Comparison of ENCODE assay signal across 7 mouse cellular contexts in genomic region chr8:126885554-126886485, GRCm38 (mm10). TPM values are rescaled to one million over a fixed set of nuclear protein-coding genes. Genes with fewer than 3 reads are reported as not detected.
A peak's percentile ranks its signal among the peaks of the same experiment; 100 is the strongest.
DNase-seq lines count a peak whose midpoint lies in the region; ATAC-seq and TF ChIP-seq lines count a peak whose summit lies in the region.

No protein-coding gene starts in this region.

- H3K9ac ChIP-seq in midbrain, embryonic 16.5 days (ENCODE audit: low read depth, low read length) = no peak overlapping the region
- H3K9ac ChIP-seq in heart, embryonic 12.5 days = no peak overlapping the region
- no peak overlapping the region for H3K9ac ChIP-seq in liver, embryonic 14.5 days (replicated peaks)
- no peak overlapping the region for H3K9ac ChIP-seq in stomach, postnatal 0 days (ENCODE audit: low read length)

- no peak for TF ChIP-seq EP300 in liver, embryonic 14.5 days (IDR thresholded peaks at IDR 0.05; ENCODE audit: low read depth)
- TF ChIP-seq EP300 in stomach, postnatal 0 days (optimal IDR thresholded peaks at IDR 0.05) = no peak

- no peak overlapping the region for H3K4me3 ChIP-seq in midbrain, embryonic 10.5 days
- H3K4me3 ChIP-seq in midbrain, embryonic 16.5 days (ENCODE audit: low read depth, low read length) = no peak overlapping the region
- H3K4me3 ChIP-seq in heart, embryonic 12.5 days = no peak overlapping the region
- no peak overlapping the region for H3K4me3 ChIP-seq in liver, embryonic 14.5 days (ENCODE audit: insufficient read depth in 1 of 2, low read depth in 2 of 2, low read length in 2 of 2)
- H3K4me3 ChIP-seq in stomach, postnatal 0 days (ENCODE audit: low read depth, low read length) = no peak overlapping the region

- H3K36me3 ChIP-seq in midbrain, embryonic 10.5 days = no peaks in the 10 kb centered on the region
- H3K36me3 ChIP-seq in midbrain, embryonic 16.5 days (ENCODE audit: control insufficient read depth, insufficient read depth, low read length) = no peaks in the 10 kb centered on the region
- H3K36me3 ChIP-seq in heart, embryonic 12.5 days = no peaks in the 10 kb centered on the region
- H3K36me3 ChIP-seq in liver, embryonic 14.5 days (replicated peaks; ENCODE audit: control insufficient read depth, insufficient read depth, low read depth) = no peaks in the 10 kb centered on the region
- H3K36me3 ChIP-seq in stomach, postnatal 0 days (ENCODE audit: control insufficient read depth, insufficient read depth, low read length) = no peaks in the 10 kb centered on the region

- no peaks in the 10 kb centered on the region for H3K9me3 ChIP-seq in midbrain, embryonic 10.5 days (replicated peaks)
- no peaks in the 10 kb centered on the region for H3K9me3 ChIP-seq in midbrain, embryonic 16.5 days (replicated peaks; ENCODE audit: control insufficient read depth, low read length, poor library complexity, severe bottlenecking)
- H3K9me3 ChIP-seq in heart, embryonic 12.5 days (replicated peaks) = peaks cover 3% of the 10 kb centered on the region; the same call in 1 of the 2 replicates
- H3K9me3 ChIP-seq in liver, embryonic 14.5 days (ENCODE audit: control insufficient read depth, low read length) = no peaks in the 10 kb centered on the region
- no peaks in the 10 kb centered on the region for H3K9me3 ChIP-seq in stomach, postnatal 0 days (ENCODE audit: control insufficient read depth, low read length)

- no peaks in the 10 kb centered on the region for H3K27me3 ChIP-seq in midbrain, embryonic 10.5 days (ENCODE audit: low read depth, poor library complexity, severe bottlenecking)
- no peaks in the 10 kb centered on the region for H3K27me3 ChIP-seq in midbrain, embryonic 16.5 days (ENCODE audit: control insufficient read depth, insufficient read depth, low read depth, low read length)
- no peaks in the 10 kb centered on the region for H3K27me3 ChIP-seq in heart, embryonic 12.5 days (replicated peaks)
- H3K27me3 ChIP-seq in liver, embryonic 14.5 days (ENCODE audit: control insufficient read depth, insufficient read depth, low read length) = no peaks in the 10 kb centered on the region
- no peaks in the 10 kb centered on the region for H3K27me3 ChIP-seq in stomach, postnatal 0 days (ENCODE audit: control insufficient read depth, insufficient read depth, low read length)

- no peak for DNase-seq in midbrain, embryonic 10.5 days (ENCODE audit: low spot score)
- DNase-seq in adrenal gland, postnatal 36 days = peak; percentile 55 to 65
- DNase-seq in liver, embryonic 14.5 days (ENCODE audit: low read depth in 3 of 3, low spot score in 3 of 3) = peak in 1 of 3 experiments; percentile 24
- peak; percentile 71 for DNase-seq in stomach, postnatal 0 days (ENCODE audit: low spot score)
- no peak for DNase-seq in Muller cell, postnatal 12 days (ENCODE audit: inconsistent ontology term)

- peak; percentile 68 for TF ChIP-seq CTCF in liver, embryonic 14.5 days (IDR thresholded peaks at IDR 0.05; ENCODE audit: low read depth)
- peak; percentile 73 for TF ChIP-seq CTCF in stomach, postnatal 0 days (IDR thresholded peaks at IDR 0.05; ENCODE audit: low read depth)

- H3K4me2 ChIP-seq in midbrain, embryonic 16.5 days (ENCODE audit: low read length) = no peak overlapping the region
- H3K4me2 ChIP-seq in heart, embryonic 12.5 days = no peak overlapping the region
- no peak overlapping the region for H3K4me2 ChIP-seq in liver, embryonic 14.5 days (ENCODE audit: low read depth)
- H3K4me2 ChIP-seq in stomach, postnatal 0 days (replicated peaks; ENCODE audit: low read depth) = no peak overlapping the region

- peaks cover 22% of the 10 kb centered on the region for H3K4me1 ChIP-seq in midbrain, embryonic 10.5 days
- peaks cover 10% of the 10 kb centered on the region for H3K4me1 ChIP-seq in midbrain, embryonic 16.5 days (ENCODE audit: control insufficient read depth, insufficient read depth, low read length)
- H3K4me1 ChIP-seq in heart, embryonic 12.5 days (replicated peaks) = peaks cover 54% of the 10 kb centered on the region
- H3K4me1 ChIP-seq in liver, embryonic 14.5 days (replicated peaks; ENCODE audit: control insufficient read depth in 2 of 2, insufficient read depth in 2 of 2, low read length in 1 of 2) = no peaks in the 10 kb centered on the region
- H3K4me1 ChIP-seq in stomach, postnatal 0 days (replicated peaks; ENCODE audit: control insufficient read depth, insufficient read depth) = peaks cover 5% of the 10 kb centered on the region; the same call in 1 of the 2 replicates

- 77% methylated on average over 13 of the region's 13 CpGs for WGBS in midbrain, embryonic 10.5 days
- WGBS in midbrain, embryonic 16.5 days = 80% methylated on average over 13 of the region's 13 CpGs
- 71% methylated on average over 13 of the region's 13 CpGs for WGBS in heart, embryonic 12.5 days
- 59% methylated on average over 13 of the region's 13 CpGs for WGBS in liver, embryonic 14.5 days (ENCODE audit: insufficient replicate concordance)
- 58% methylated on average over 13 of the region's 13 CpGs for WGBS in stomach, postnatal 0 days

- ATAC-seq in midbrain, embryonic 16.5 days = no peak
- no peak for ATAC-seq in heart, embryonic 12.5 days (ENCODE audit: insufficient number of reproducible peaks, low FRiP score)
- no peak for ATAC-seq in liver, embryonic 14.5 days (ENCODE audit: insufficient read depth)
- ATAC-seq in stomach, postnatal 0 days (ENCODE audit: low FRiP score, low TSS enrichment) = 0 out of 2 replicates have a peak, but pooled peaks have one; percentile 39

- H3K27ac ChIP-seq in midbrain, embryonic 10.5 days (replicated peaks) = peak overlapping the region; percentile 50; the same call in 1 of the 2 replicates
- no peak overlapping the region for H3K27ac ChIP-seq in midbrain, embryonic 16.5 days (ENCODE audit: low read length)
- H3K27ac ChIP-seq in heart, embryonic 12.5 days (ENCODE audit: poor library complexity, severe bottlenecking) = peak overlapping the region; percentile 94
- H3K27ac ChIP-seq in liver, embryonic 14.5 days = no peak overlapping the region
- H3K27ac ChIP-seq in stomach, postnatal 0 days (replicated peaks) = peak overlapping the region; percentile 86

RNA-seq across cellular contexts. Expression of gene Tomm20, which starts 59.8 kb away (rescaled TPM):
- 252 and 285 TPM in 2 replicates for polyA plus RNA-seq in midbrain, embryonic 10.5 days (2016; fragmentation: Nextera tagmentation; extraction: Ambion mirVana)
- polyA plus RNA-seq in midbrain, embryonic 16.5 days (2015; fragmentation: Nextera tagmentation; extraction: Ambion mirVana) = 208 and 220 TPM in 2 replicates
- total RNA-seq in adrenal gland, postnatal 36 days (2021) = 100 to 1,000 TPM; 188 to 205 TPM
- 211 TPM in 2 replicates for polyA plus RNA-seq in heart, embryonic 12.5 days (2016; fragmentation: Nextera tagmentation; extraction: Ambion mirVana)
- 18.2 and 44.0 TPM in 2 replicates for polyA plus RNA-seq in liver, embryonic 14.5 days (2012; rRNA removed)
- polyA plus RNA-seq in liver, embryonic 14.5 days (2014; fragmentation: Nextera tagmentation; extraction: Ambion mirVana) = 137 and 143 TPM in 2 replicates
- 158 and 175 TPM in 2 replicates for polyA plus RNA-seq in stomach, postnatal 0 days (2015; fragmentation: Nextera tagmentation; extraction: Ambion mirVana)

Comparison
In these comparisons a context has a peak if more than half of its experiments do, and no peak if none do; other contexts are left out.
1. H3K27ac ChIP-seq: peak in midbrain, embryonic 10.5 days (single experiment), heart, embryonic 12.5 days (single experiment) and stomach, postnatal 0 days (single experiment); none in midbrain, embryonic 16.5 days (single experiment) and liver, embryonic 14.5 days (single experiment).
2. DNase-seq: peak in adrenal gland, postnatal 36 days (2 of 2) and stomach, postnatal 0 days (single experiment); none in midbrain, embryonic 10.5 days (single experiment) and Muller cell, postnatal 12 days (single experiment).